Mouse (Mus musculus) C3H10T1/2 (cell line): ENCODE measurements around the gene Zfp553. TPM values are rescaled to one million over a fixed set of nuclear protein-coding genes. Genes with fewer than 3 reads are reported as not detected.

ENCODE experiments used
- polyA plus RNA-seq, 2 experiments: library from polyadenylated mRNA; unstranded; fragments of >200 nt; fragmentation: generic; extraction: Trizol; gene quantifications; one replicate each; pipeline ENCODE4 v1.2.1; 2012; ENCODE audit warnings: missing spikeins in 2 of 2

Zfp553 gene
- 10 to 100 TPM; 10.4 to 16.5 TPM for polyA plus RNA-seq

GRCm38 (mm10) chr7:127232622-127233367, at the start of gene Zfp553, which contains the start of gene Sept1:
TSS of gene Zfp553 (plus strand) at chr7:127233061.
TSS of gene Sept1 (minus strand) at chr7:127233130.

DNA sequence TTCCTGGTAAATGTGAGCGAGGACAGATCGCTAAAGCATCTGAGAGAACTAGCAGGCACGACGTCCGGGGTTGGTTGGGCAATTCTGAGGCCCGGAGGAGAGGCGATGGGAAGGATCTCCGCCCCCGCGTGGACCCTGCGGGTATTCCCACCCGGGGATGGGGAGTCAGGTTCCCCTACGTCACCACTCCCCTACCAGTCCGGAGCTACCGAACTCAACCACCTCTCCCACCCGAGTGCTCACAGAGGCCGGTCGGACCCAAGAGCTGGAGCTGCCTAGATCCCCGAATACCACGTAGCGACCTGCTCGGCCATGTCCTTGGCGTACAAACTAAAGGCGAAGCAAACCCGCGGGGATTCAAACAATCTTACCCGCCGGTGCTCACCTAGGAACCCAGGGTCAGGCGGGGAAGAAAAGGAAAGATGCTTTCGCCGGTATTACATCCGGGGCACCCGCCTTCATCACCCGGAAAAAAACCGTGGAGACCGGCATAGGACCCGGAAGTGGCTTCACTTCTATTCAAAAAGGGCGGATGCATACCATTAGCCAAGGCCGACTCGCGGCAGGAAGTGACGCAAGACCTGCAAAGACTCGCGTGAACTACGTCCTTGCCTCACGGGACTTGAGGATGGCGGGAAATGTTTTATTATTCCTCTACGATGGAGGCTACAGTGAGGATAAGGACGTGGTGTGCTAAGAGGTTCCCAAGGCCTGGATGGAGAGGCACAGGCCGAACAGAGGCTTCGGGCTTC, 37.1 kb upstream of the Zfp553 start, which contains the start of gene Cd2bp2:
TSS of gene Cd2bp2 (minus strand) at position 507 of the 752 bp plus-strand sequence.

GRCm38 (mm10) chr7:127208295-127208552, 24.6 kb upstream of the Zfp553 start, which contains the start of gene Tbc1d10b:
TSS of gene Tbc1d10b (minus strand) at chr7:127208468.

GRCm38 (mm10) chr7:127208553-127209438, 24.1 kb upstream of the Zfp553 start, which contains the start of gene Mylpf:
TSS of gene Mylpf (plus strand) at chr7:127208890.

GRCm38 (mm10) chr7:127243870-127244657, 11.2 kb downstream of the Zfp553 start, which contains the start of gene Zfp771:
TSS of gene Zfp771 (plus strand) at chr7:127244274.

DNA sequence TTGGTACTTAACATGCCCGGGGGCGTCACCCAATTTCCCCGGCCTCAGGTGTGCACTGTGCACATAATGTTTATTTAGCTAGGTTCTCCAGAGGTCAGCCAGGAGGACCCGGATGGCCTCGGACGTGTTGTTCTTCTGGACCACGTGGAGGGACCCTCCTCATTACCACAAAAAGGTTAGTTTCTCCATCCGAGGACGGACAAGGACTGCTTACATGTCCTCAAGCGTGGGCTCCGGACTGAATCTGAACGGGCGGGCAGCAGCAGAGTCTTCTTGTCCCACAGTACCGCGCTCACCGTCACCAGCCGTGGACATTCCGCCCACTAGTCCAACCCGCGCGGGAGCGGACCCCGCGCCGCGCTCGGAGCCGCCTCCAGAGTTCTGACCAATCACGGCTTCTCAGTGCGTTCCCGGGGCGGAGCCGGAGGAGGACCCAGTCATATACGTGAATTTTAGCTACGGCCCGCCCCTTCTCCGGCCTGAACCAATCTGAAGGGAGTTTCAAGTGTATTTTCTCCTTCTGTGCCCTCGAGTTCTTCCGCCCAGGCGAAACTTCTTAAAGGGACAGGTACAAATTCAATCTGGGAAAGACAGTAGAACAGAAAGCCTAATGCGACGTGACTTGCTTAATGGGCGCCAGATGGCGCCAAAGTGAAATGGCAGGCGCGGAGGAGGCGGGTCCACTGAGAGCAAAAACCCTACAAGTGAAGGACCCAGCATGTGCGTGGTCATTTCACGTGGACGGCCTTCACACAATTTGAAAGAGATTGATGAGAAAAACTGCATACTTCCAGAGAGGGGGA, 27.6 kb downstream of the Zfp553 start, which contains the start of gene Dctpp1:
TSS of gene Dctpp1 (minus strand) at position 401 of the 803 bp plus-strand sequence.

GRCm38 (mm10) chr7:127273925-127274789, 41.3 kb downstream of the Zfp553 start, which contains the start of gene Sephs2:
TSS of gene Sephs2 (minus strand) at chr7:127274055.

Other genes starting within 250 kb of the Zfp553 start
- 10 to 100 TPM; 49.1 to 81.7 TPM for gene Mvp, start 218.4 kb upstream of the Zfp553 start, polyA plus RNA-seq
- under 1 TPM in 1 of 2 experiments, not detected in 1; 0.55 TPM for gene Pagr1b, start 216.6 kb upstream of the Zfp553 start, polyA plus RNA-seq
- 10 to 100 TPM; 14.8 to 18.0 TPM for gene Pagr1a, start 215.7 kb upstream of the Zfp553 start, polyA plus RNA-seq
- gene Gm42742, start 212.0 kb upstream of the Zfp553 start, polyA plus RNA-seq, result 10 to 100 TPM; 28.7 to 44.7 TPM
- under 1 TPM in 1 of 2 experiments, not detected in 1; 0.44 TPM for gene Prrt2, start 211.8 kb upstream of the Zfp553 start, polyA plus RNA-seq
- gene Maz, start 206.0 kb upstream of the Zfp553 start, polyA plus RNA-seq, result 100 to 1,000 TPM; 130 to 150 TPM
- 10 to 100 TPM; 51.4 to 57.4 TPM for gene Kif22, start 190.6 kb upstream of the Zfp553 start, polyA plus RNA-seq
- not detected for gene Zg16, start 145.7 kb upstream of the Zfp553 start, polyA plus RNA-seq
- under 1 TPM; 0.08 to 0.25 TPM for gene AI467606, start 141.7 kb upstream of the Zfp553 start, polyA plus RNA-seq
- gene Qprt, start 110.8 kb upstream of the Zfp553 start, polyA plus RNA-seq, result under 1 TPM in 1 of 2 experiments, not detected in 1; 0.11 TPM
- gene Spn, start 95.2 kb upstream of the Zfp553 start, polyA plus RNA-seq, result 1 to 10 TPM; 2.9 to 7.1 TPM
- gene Cd2bp2, start 37.0 kb upstream of the Zfp553 start, polyA plus RNA-seq, result 10 to 100 TPM; 39.6 to 40.3 TPM
- 10 to 100 TPM; 29.3 to 41.2 TPM for gene Tbc1d10b, start 24.6 kb upstream of the Zfp553 start, polyA plus RNA-seq
- gene Mylpf, start 24.2 kb upstream of the Zfp553 start, polyA plus RNA-seq, result 1 to 10 TPM in 1 of 2 experiments, under 1 TPM in 1; 0.81 to 2.0 TPM
- 1 to 10 TPM; 2.3 to 7.7 TPM for gene Sept1, start 69 bp downstream of the Zfp553 start, polyA plus RNA-seq
- gene Zfp771, start 11.2 kb downstream of the Zfp553 start, polyA plus RNA-seq, result 10 to 100 TPM; 53.6 to 86.7 TPM
- 100 to 1,000 TPM in 1 of 2 experiments, 10 to 100 TPM in 1; 89.3 to 405 TPM for gene Dctpp1, start 27.6 kb downstream of the Zfp553 start, polyA plus RNA-seq
- gene Sephs2, start 41.0 kb downstream of the Zfp553 start, polyA plus RNA-seq, result 10 to 100 TPM; 11.8 to 13.4 TPM
- gene Itgal, start 63.2 kb downstream of the Zfp553 start, polyA plus RNA-seq, result under 1 TPM in 1 of 2 experiments, not detected in 1; 0.18 TPM
- gene Zfp768, start 112.5 kb downstream of the Zfp553 start, polyA plus RNA-seq, result 10 to 100 TPM; 12.4 to 21.7 TPM
- 1 to 10 TPM; 1.9 to 6.1 TPM for gene Zfp747, start 143.0 kb downstream of the Zfp553 start, polyA plus RNA-seq
- under 1 TPM; 0.05 to 0.08 TPM for gene 9130019O22Rik, start 154.1 kb downstream of the Zfp553 start, polyA plus RNA-seq
- 1 to 10 TPM; 3.0 to 5.2 TPM for gene E430018J23Rik, start 160.6 kb downstream of the Zfp553 start, polyA plus RNA-seq
- gene Zfp764, start 173.8 kb downstream of the Zfp553 start, polyA plus RNA-seq, result under 1 TPM; 0.02 to 0.19 TPM
- gene Zfp688, start 189.0 kb downstream of the Zfp553 start, polyA plus RNA-seq, result 10 to 100 TPM; 11.3 to 25.7 TPM
- 1 to 10 TPM; 2.5 to 3.3 TPM for gene Zfp689, start 216.1 kb downstream of the Zfp553 start, polyA plus RNA-seq
- gene Prr14, start 226.6 kb downstream of the Zfp553 start, polyA plus RNA-seq, result 10 to 100 TPM; 23.4 to 40.6 TPM
- gene Fbrs, start 246.1 kb downstream of the Zfp553 start, polyA plus RNA-seq, result 10 to 100 TPM; 11.9 to 36.7 TPM